ENCODE assay signal across 8 mouse cellular contexts in genomic region chr9:81631581-81632091, GRCm38 (mm10). TPM values are rescaled to one million over a fixed set of nuclear protein-coding genes. Genes with fewer than 3 reads are reported as not detected.
DNase-seq lines count a peak whose midpoint lies in the region; ATAC-seq and TF ChIP-seq lines count a peak whose summit lies in the region.

No protein-coding gene starts in this region.

- DNase-seq in heart, embryonic 10.5 days (ENCODE audit: low spot score): peak; percentile 78
- DNase-seq in heart, adult 8-10 months (ENCODE audit: low spot score): no peak
- peak; percentile 55 for DNase-seq in brain, adult 2 months (ENCODE audit: low read depth, low spot score)
- DNase-seq in kidney, postnatal 14 days: peak; percentile 5
- DNase-seq in lung, postnatal 0 days (ENCODE audit: low spot score): no peak
- peak; percentile 39 for DNase-seq in right cerebral cortex, postnatal 25 days
- DNase-seq in gastrocnemius, postnatal 36 days: no peak

- H3K9me3 ChIP-seq in heart, embryonic 10.5 days: no peaks in the 10 kb centered on the region
- no peaks in the 10 kb centered on the region for H3K9me3 ChIP-seq in lung, postnatal 0 days (ENCODE audit: low read length)

- no peak for TF ChIP-seq EP300 in lung, postnatal 0 days (IDR thresholded peaks at IDR 0.05)

- WGBS in heart, embryonic 10.5 days: 4% methylated on average over 27 of the region's 27 CpGs
- 2% methylated on average over 27 of the region's 27 CpGs for WGBS in lung, postnatal 0 days

- TF ChIP-seq CTCF in lung, postnatal 0 days (IDR thresholded peaks at IDR 0.05): peak; percentile 38

- 0 out of 2 replicates have a peak, but pooled peaks have one; percentile 16 for ATAC-seq in granulocyte monocyte progenitor cell, adult 5-6 weeks (replicated peaks; ENCODE audit: poor library complexity, severe bottlenecking)
- no peak for ATAC-seq in lung, postnatal 0 days

- H3K27ac ChIP-seq in heart, embryonic 10.5 days: 0 out of 2 replicates have a peak overlapping the region, but pooled peaks have one; percentile 85
- H3K27ac ChIP-seq in lung, postnatal 0 days (ENCODE audit: low read length): no peak overlapping the region

- H3K9ac ChIP-seq in lung, postnatal 0 days (replicated peaks; ENCODE audit: low read depth): no peak overlapping the region

- peaks cover 22% of the 10 kb centered on the region for H3K4me1 ChIP-seq in heart, embryonic 10.5 days
- no peaks in the 10 kb centered on the region; the same call in 1 of the 2 replicates for H3K4me1 ChIP-seq in lung, postnatal 0 days (ENCODE audit: insufficient read depth, low read depth, low read length)

- peaks cover 24% of the 10 kb centered on the region for H3K27me3 ChIP-seq in heart, embryonic 10.5 days (ENCODE audit: insufficient read depth, poor library complexity, severe bottlenecking)
- peaks cover 22% of the 10 kb centered on the region for H3K27me3 ChIP-seq in lung, postnatal 0 days (replicated peaks; ENCODE audit: insufficient read depth, low read length)

- H3K4me3 ChIP-seq in heart, embryonic 10.5 days: peak overlapping the region; percentile 77
- H3K4me3 ChIP-seq in lung, postnatal 0 days (ENCODE audit: low read depth, low read length): peak overlapping the region; percentile 45

- intact Hi-C loops in gastrocnemius, postnatal 36 days (cut with DNase I): no loop called here

- H3K4me2 ChIP-seq in lung, postnatal 0 days (replicated peaks; ENCODE audit: low read depth, low read length): peak overlapping the region; percentile 88

- no peaks in the 10 kb centered on the region for H3K36me3 ChIP-seq in heart, embryonic 10.5 days
- no peaks in the 10 kb centered on the region for H3K36me3 ChIP-seq in lung, postnatal 0 days (ENCODE audit: insufficient read depth, low read length)

RNA-seq across cellular contexts. Expression of gene Htr1b, which starts 2.0 kb away (rescaled TPM):
- polyA plus RNA-seq in heart, embryonic 10.5 days (2016; fragmentation: Nextera tagmentation; extraction: Ambion mirVana): 0.58 and 0.74 TPM in 2 replicates
- under 1 TPM; 0.31 to 0.82 (median 0.35) TPM for total RNA-seq in heart, adult 8-10 months (2022)
- total RNA-seq in granulocyte monocyte progenitor cell, adult 5-6 weeks (2014; fragmentation: Nextera tagmentation): not detected in 2 replicates
- not detected in 2 replicates for total RNA-seq in granulocyte monocyte progenitor cell, adult 5-6 weeks (2017)
- 0.10 and 0.16 TPM in 2 replicates for polyA plus RNA-seq in lung, postnatal 0 days (2015; fragmentation: Nextera tagmentation; extraction: Ambion mirVana)
- total RNA-seq in gastrocnemius, postnatal 36 days (2021): under 1 TPM in 1 of 2 experiments, not detected in 1; 0.10 TPM

Comparison
In these comparisons a context has a peak if more than half of its experiments do, and no peak if none do; other contexts are left out.
1. DNase-seq: peak in heart, embryonic 10.5 days (single experiment), brain, adult 2 months (single experiment), kidney, postnatal 14 days (single experiment) and right cerebral cortex, postnatal 25 days (single experiment); none in heart, adult 8-10 months (single experiment), lung, postnatal 0 days (single experiment) and gastrocnemius, postnatal 36 days (0 of 2).